Mouse (Mus musculus) neural tube, embryonic 13.5 days (tissue): ENCODE measurements at regions not wholly inside any gene's neighbourhood (a gene's known extent, or its start where the extent isn't known, plus 50 kb on each side); places are given as distances from the start of the nearest gene placed in this dataset.
A peak's percentile ranks its signal among the peaks of the same experiment; 100 is the strongest.

ENCODE experiments used
- ATAC-seq: fragments of 200-750 bp; cut with Nextera tagmentation; 2 replicates; pipeline ENCODE4 v1.8.0; 2017; ENCODE audit warnings: low read depth, mild to moderate bottlenecking, moderate TSS enrichment, moderate library complexity
- H3K27ac ChIP-seq: fragments of 300-500 bp; sonication (generic); replicated peaks from 2 replicates; pipeline ENCODE4 v1.5.1; 2015; ENCODE audit warnings: moderate library complexity, mild to moderate bottlenecking, inconsistent platforms
- H3K27me3 ChIP-seq: fragments of 300-500 bp; sonication (generic); 2 replicates; pipeline ENCODE4 v1.6.1; 2015; ENCODE audit warnings: mild to moderate bottlenecking, inconsistent platforms
- H3K36me3 ChIP-seq: fragments of 300-500 bp; sonication (generic); 2 replicates; pipeline ENCODE4 v1.6.1; 2015; ENCODE audit warnings: mild to moderate bottlenecking, inconsistent platforms
- H3K4me1 ChIP-seq: fragments of 300-500 bp; sonication (generic); replicated peaks from 2 replicates; pipeline ENCODE4 v1.6.1; 2015; ENCODE audit warnings: inconsistent platforms
- H3K4me2 ChIP-seq: fragments of 300-500 bp; sonication (generic); 2 replicates; pipeline ENCODE4 v1.6.1; 2015; ENCODE audit warnings: inconsistent platforms, mild to moderate bottlenecking, moderate library complexity
- H3K4me3 ChIP-seq: fragments of 300-500 bp; sonication (generic); 2 replicates; pipeline ENCODE4 v1.5.1; 2015; ENCODE audit warnings: mild to moderate bottlenecking, inconsistent platforms
- H3K9ac ChIP-seq: fragments of 300-500 bp; sonication (generic); 2 replicates; pipeline ENCODE4 v1.6.1; 2015; ENCODE audit warnings: moderate library complexity, mild to moderate bottlenecking, inconsistent platforms
- H3K9me3 ChIP-seq: fragments of 300-500 bp; sonication (generic); 2 replicates; pipeline ENCODE4 v1.6.1; 2016; ENCODE audit warnings: inconsistent platforms
- WGBS: fragments of 180-500 bp; shearing (Covaris S2); methylation state at CpG from one replicate; pipeline ENCODE4 v1.1.7; 2015; 5-methylcytosine and 5-hydroxymethylcytosine counted together

GRCm38 (mm10) chr16:5570619-5571018 lies 314.5 kb upstream of the Rbfox1 start:
- Histone ChIP-seq H3K9ac (no peak overlapping the region), H3K4me1 (peaks cover 34% of the 10 kb centered on the region), H3K4me2 (no peak overlapping the region), H3K27ac (no peak overlapping the region), H3K4me3 (no peak overlapping the region), H3K9me3 (no peaks in the 10 kb centered on the region), H3K27me3 (no peaks in the 10 kb centered on the region), H3K36me3 (no peaks in the 10 kb centered on the region)
- no peak for ATAC-seq
- 92% methylated on average over 4 of the region's 4 CpGs for WGBS

GRCm38 (mm10) chr16:5569101-5569500 lies 313.3 kb upstream of the Eef2kmt start:
- Histone ChIP-seq H3K4me3 (no peak overlapping the region), H3K9ac (no peak overlapping the region), H3K9me3 (no peaks in the 10 kb centered on the region), H3K4me1 (peaks cover 28% of the 10 kb centered on the region), H3K27ac (peak overlapping the region; percentile 46; the same call in 1 of the 2 replicates), H3K36me3 (no peaks in the 10 kb centered on the region), H3K27me3 (no peaks in the 10 kb centered on the region), H3K4me2 (no peak overlapping the region)
- ATAC-seq = no peak
- WGBS = 62% methylated on average over 10 of the region's 10 CpGs

GRCm38 (mm10) chr16:5549026-5549425 lies 293.2 kb upstream of the Eef2kmt start:
- ATAC-seq = no peak
- no peaks in the 10 kb centered on the region for H3K36me3 ChIP-seq
- no peak overlapping the region for H3K4me3 ChIP-seq
- no peak overlapping the region; the same call in 1 of the 2 replicates for H3K27ac ChIP-seq
- no peak overlapping the region for H3K9ac ChIP-seq
- H3K4me1 ChIP-seq = no peaks in the 10 kb centered on the region
- no peaks in the 10 kb centered on the region for H3K9me3 ChIP-seq
- H3K4me2 ChIP-seq = no peak overlapping the region
- WGBS = 69% methylated on average over 6 of the region's 6 CpGs
- no peaks in the 10 kb centered on the region for H3K27me3 ChIP-seq

- Histone ChIP-seq H3K9me3 (no peaks in the 10 kb centered on the region), H3K4me2 (no peak overlapping the region), H3K9ac (no peak overlapping the region), H3K36me3 (no peaks in the 10 kb centered on the region), H3K27ac (no peak overlapping the region), H3K27me3 (no peaks in the 10 kb centered on the region), H3K4me1 (no peaks in the 10 kb centered on the region), H3K4me3 (no peak overlapping the region)
- WGBS = 72% methylated on average over 3 of the region's 3 CpGs
- ATAC-seq = no peak
Measured at GRCm38 (mm10) chr16:5548602-5549001, 292.8 kb upstream of the Eef2kmt start.

GRCm38 (mm10) chr16:5546808-5547207 lies 291.0 kb upstream of the Eef2kmt start:
- Histone ChIP-seq H3K27ac (no peak overlapping the region), H3K4me2 (no peak overlapping the region), H3K9me3 (no peaks in the 10 kb centered on the region), H3K4me3 (no peak overlapping the region), H3K27me3 (no peaks in the 10 kb centered on the region), H3K4me1 (no peaks in the 10 kb centered on the region), H3K9ac (no peak overlapping the region), H3K36me3 (no peaks in the 10 kb centered on the region)
- no peak; the same call in 1 of the 2 replicates for ATAC-seq
- WGBS = 48% methylated on average over 4 of the region's 4 CpGs

- H3K4me2 ChIP-seq = no peak overlapping the region
- H3K4me3 ChIP-seq = no peak overlapping the region
- WGBS = 70% methylated on average over 8 of the region's 8 CpGs
- H3K4me1 ChIP-seq = no peaks in the 10 kb centered on the region
- no peak overlapping the region for H3K27ac ChIP-seq
- ATAC-seq = no peak
- H3K36me3 ChIP-seq = no peaks in the 10 kb centered on the region
- H3K27me3 ChIP-seq = no peaks in the 10 kb centered on the region
- no peaks in the 10 kb centered on the region for H3K9me3 ChIP-seq
- H3K9ac ChIP-seq = no peak overlapping the region
Measured at GRCm38 (mm10) chr16:5545801-5546200, 290.0 kb upstream of the Eef2kmt start.

- Histone ChIP-seq H3K4me1 (no peaks in the 10 kb centered on the region), H3K4me2 (no peak overlapping the region), H3K4me3 (no peak overlapping the region), H3K36me3 (no peaks in the 10 kb centered on the region), H3K9me3 (no peaks in the 10 kb centered on the region), H3K9ac (no peak overlapping the region), H3K27me3 (no peaks in the 10 kb centered on the region), H3K27ac (no peak overlapping the region)
- 75% methylated on average over 2 of the region's 2 CpGs for WGBS
- no peak for ATAC-seq
Measured at GRCm38 (mm10) chr16:5544436-5544835, 288.7 kb upstream of the Eef2kmt start.

- 63% methylated on average over 10 of the region's 10 CpGs for WGBS
Measured at GRCm38 (mm10) chr16:5538836-5539510, 283.2 kb upstream of the Eef2kmt start.

GRCm38 (mm10) chr16:5537286-5538204 lies 281.8 kb upstream of the Eef2kmt start:
- no peak overlapping the region for H3K4me2 ChIP-seq
- WGBS = 49% methylated on average over 11 of the region's 11 CpGs
- H3K27me3 ChIP-seq = no peaks in the 10 kb centered on the region
- no peak overlapping the region for H3K9ac ChIP-seq
- H3K4me3 ChIP-seq = no peak overlapping the region
- no peaks in the 10 kb centered on the region for H3K36me3 ChIP-seq
- H3K27ac ChIP-seq = no peak overlapping the region
- no peak for ATAC-seq
- H3K4me1 ChIP-seq = peaks cover 15% of the 10 kb centered on the region; the same call in 1 of the 2 replicates
- no peaks in the 10 kb centered on the region for H3K9me3 ChIP-seq

More at GRCm38 (mm10) chr16:5538836-5539510, 283.2 kb upstream of the Eef2kmt start:
- no peak for ATAC-seq
- no peak overlapping the region for H3K27ac ChIP-seq
- no peak overlapping the region for H3K9ac ChIP-seq
- no peaks in the 10 kb centered on the region for H3K9me3 ChIP-seq
- H3K4me2 ChIP-seq = no peak overlapping the region
- no peak overlapping the region for H3K4me3 ChIP-seq
- no peaks in the 10 kb centered on the region for H3K27me3 ChIP-seq
- no peaks in the 10 kb centered on the region for H3K36me3 ChIP-seq
- peaks cover 15% of the 10 kb centered on the region; the same call in 1 of the 2 replicates for H3K4me1 ChIP-seq

- Histone ChIP-seq H3K36me3 (no peaks in the 10 kb centered on the region), H3K4me2 (0 out of 2 replicates have a peak overlapping the region, but pooled peaks have one; percentile 13), H3K9ac (0 out of 2 replicates have a peak overlapping the region, but pooled peaks have one; percentile 1), H3K4me3 (no peak overlapping the region), H3K4me1 (peaks cover 15% of the 10 kb centered on the region; the same call in 1 of the 2 replicates), H3K9me3 (no peaks in the 10 kb centered on the region), H3K27ac (peak overlapping the region; percentile 15; the same call in 1 of the 2 replicates), H3K27me3 (no peaks in the 10 kb centered on the region)
- WGBS = 32% methylated on average over 14 of the region's 14 CpGs
- ATAC-seq = peak; percentile 16; the same call in 1 of the 2 replicates
Measured at GRCm38 (mm10) chr16:5536515-5536972, 280.8 kb upstream of the Eef2kmt start.

GRCm38 (mm10) chr16:5535414-5535813 lies 279.6 kb upstream of the Eef2kmt start:
- ATAC-seq = no peak
- no peak overlapping the region for H3K9ac ChIP-seq
- H3K36me3 ChIP-seq = no peaks in the 10 kb centered on the region
- no peak overlapping the region for H3K4me2 ChIP-seq
- H3K27me3 ChIP-seq = no peaks in the 10 kb centered on the region
- H3K27ac ChIP-seq = no peak overlapping the region; the same call in 1 of the 2 replicates
- H3K9me3 ChIP-seq = no peaks in the 10 kb centered on the region
- H3K4me3 ChIP-seq = no peak overlapping the region
- peaks cover 15% of the 10 kb centered on the region; the same call in 1 of the 2 replicates for H3K4me1 ChIP-seq
- WGBS = 62% methylated on average over 8 of the region's 8 CpGs

- WGBS = 54% methylated on average over 5 of the region's 5 CpGs
- Histone ChIP-seq H3K4me2 (no peak overlapping the region), H3K9ac (no peak overlapping the region), H3K4me1 (peaks cover 15% of the 10 kb centered on the region; the same call in 1 of the 2 replicates), H3K27me3 (no peaks in the 10 kb centered on the region), H3K27ac (no peak overlapping the region; the same call in 1 of the 2 replicates), H3K9me3 (no peaks in the 10 kb centered on the region), H3K36me3 (no peaks in the 10 kb centered on the region), H3K4me3 (no peak overlapping the region)
- ATAC-seq = no peak
Measured at GRCm38 (mm10) chr16:5534862-5535261, 279.1 kb upstream of the Eef2kmt start.
